Mouse (Mus musculus) forebrain, embryonic 14.5 days (tissue): Measurements from ENCODE around the gene Noc2l. TPM values are rescaled to one million over a fixed set of nuclear protein-coding genes. Genes with fewer than 3 reads are reported as not detected.

Source experiments
- ATAC-seq: fragments of 200-750 bp; cut with Nextera tagmentation; 2 replicates; pipeline ENCODE4 v1.8.0; 2017; ENCODE audit warnings: mild to moderate bottlenecking, moderate library complexity
- DNase-seq: peaks from one replicate; pipeline ENCODE4 v3.0.0-alpha.2; 2015; ENCODE audit warnings: low spot score
- H3K27ac ChIP-seq: fragments of 300-500 bp; sonication (generic); 2 replicates; pipeline ENCODE4 v1.5.1; 2014; ENCODE audit warnings: low read depth, mild to moderate bottlenecking, control low read depth, low read length, moderate library complexity
- H3K27me3 ChIP-seq: fragments of 300-500 bp; sonication (generic); replicated peaks from 2 replicates; pipeline ENCODE4 v1.6.1; 2014; ENCODE audit warnings: low read length, control low read depth, mixed read lengths; ENCODE audit not compliant: control insufficient read depth, insufficient read depth
- H3K36me3 ChIP-seq: fragments of 300-500 bp; sonication (generic); 2 replicates; pipeline ENCODE4 v1.6.1; 2014; ENCODE audit warnings: low read length, control low read depth; ENCODE audit not compliant: control insufficient read depth, insufficient read depth
- H3K4me1 ChIP-seq: fragments of 300-500 bp; sonication (generic); 2 replicates; pipeline ENCODE4 v1.6.1; 2014; ENCODE audit warnings: antibody characterized with exemption, low read length, control low read depth; ENCODE audit not compliant: control insufficient read depth, insufficient read depth
- H3K4me2 ChIP-seq: fragments of 300-500 bp; sonication (generic); 2 replicates; pipeline ENCODE4 v1.6.1; 2014; ENCODE audit warnings: mild to moderate bottlenecking, control low read depth, low read length
- H3K4me3 ChIP-seq: fragments of 300-500 bp; sonication (generic); 2 replicates; pipeline ENCODE4 v1.5.1; 2014; ENCODE audit warnings: low read depth, low read length, control low read depth
- H3K9ac ChIP-seq: fragments of 300-500 bp; sonication (generic); 2 replicates; pipeline ENCODE4 v1.6.1; 2014; ENCODE audit warnings: mild to moderate bottlenecking, low read length, control low read depth, moderate library complexity
- H3K9me3 ChIP-seq: fragments of 300-500 bp; sonication (generic); replicated peaks from 2 replicates; pipeline ENCODE4 v1.6.1; 2016; ENCODE audit warnings: low read length, control low read depth, mixed read lengths; ENCODE audit not compliant: control insufficient read depth
- whole genome bisulfite sequencing: fragments of 180-500 bp; shearing (Covaris S2); extraction: QIAGEN DNeasy Blood & Tissue Kit; methylation state at CpG from one replicate; pipeline ENCODE4 v1.1.7; 2014; 5-methylcytosine and 5-hydroxymethylcytosine counted together
- polyA plus RNA-seq: library from polyadenylated mRNA; unstranded; fragments of >200 nt; fragmentation: Nextera tagmentation; extraction: Ambion mirVana; gene quantifications from 2 replicates; pipeline ENCODE4 v1.2.1, GENCODE M21; 2014

Gene Noc2l
- 43.3 and 45.5 TPM in 2 replicates for polyA plus RNA-seq

- Histone ChIP-seq H3K4me1 (peaks cover 7% of the 10 kb centered on the region; the same call in 1 of the 2 replicates), H3K4me3 (peak within 1 kb of the TSS; percentile 94), H3K9ac (peak within 1 kb of the TSS; percentile 83), H3K4me2 (peak within 1 kb of the TSS; percentile 88), H3K27me3 (no peaks in the 10 kb centered on the region), H3K36me3 (peaks cover 60% of the 10 kb centered on the region), H3K9me3 (no peaks in the 10 kb centered on the region), H3K27ac (peak within 1 kb of the TSS; percentile 85)
- DNase-seq: peak; percentile 95
- peak; percentile 92 for ATAC-seq
- WGBS: under 1% methylated on average over 79 of the region's 90 CpGs
These were observed at the start of gene Noc2l for GRCm38 (mm10) chr4:156235808-156236533. Gene Noc2l, plus strand, starts transcription at chr4:156236010.

DNA sequence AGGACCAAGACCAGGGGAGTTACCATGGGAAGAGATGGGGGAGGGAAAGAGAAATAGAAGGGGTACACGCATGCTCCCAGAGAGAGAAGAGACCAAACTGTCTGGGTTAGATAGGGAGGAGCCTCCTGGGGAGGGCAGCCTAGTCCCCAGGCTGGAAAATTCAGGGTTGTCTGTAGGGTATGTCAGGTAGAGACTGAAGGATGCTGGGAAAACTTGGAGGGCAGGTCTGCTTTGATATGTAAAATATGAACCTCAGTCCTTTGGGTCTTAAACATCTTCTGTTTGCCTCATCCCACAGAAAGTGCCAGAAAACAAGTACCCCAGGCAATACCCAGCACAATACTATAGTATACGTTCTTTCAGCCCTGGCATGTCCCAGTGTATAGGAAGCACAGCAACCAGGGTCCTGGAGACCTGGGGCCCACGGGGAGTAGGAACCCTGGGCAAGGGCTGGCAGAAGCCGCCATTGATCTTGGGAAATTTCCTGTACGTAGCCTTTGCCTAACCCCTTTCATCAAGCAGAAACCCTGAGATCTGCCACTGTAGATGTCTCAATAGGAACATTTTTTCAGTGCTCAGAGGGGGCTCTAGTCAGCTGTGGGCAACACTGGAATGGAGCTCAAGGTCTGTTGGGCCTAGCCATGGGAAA is 47.5 kb upstream of the Noc2l start:
- no peak for DNase-seq
- peak; percentile 37 for ATAC-seq
- 31% methylated on average over 5 of the region's 5 CpGs for WGBS
- no peaks in the 10 kb centered on the region for H3K27me3 ChIP-seq
- H3K4me3 ChIP-seq: no peak overlapping the region
- H3K9ac ChIP-seq: no peak overlapping the region
- H3K36me3 ChIP-seq: peaks cover 40% of the 10 kb centered on the region
- 0 out of 2 replicates have a peak overlapping the region, but pooled peaks have one; percentile 8 for H3K4me2 ChIP-seq
- H3K9me3 ChIP-seq: no peaks in the 10 kb centered on the region
- peak overlapping the region; percentile 81 for H3K27ac ChIP-seq
- peaks cover 57% of the 10 kb centered on the region for H3K4me1 ChIP-seq

DNA sequence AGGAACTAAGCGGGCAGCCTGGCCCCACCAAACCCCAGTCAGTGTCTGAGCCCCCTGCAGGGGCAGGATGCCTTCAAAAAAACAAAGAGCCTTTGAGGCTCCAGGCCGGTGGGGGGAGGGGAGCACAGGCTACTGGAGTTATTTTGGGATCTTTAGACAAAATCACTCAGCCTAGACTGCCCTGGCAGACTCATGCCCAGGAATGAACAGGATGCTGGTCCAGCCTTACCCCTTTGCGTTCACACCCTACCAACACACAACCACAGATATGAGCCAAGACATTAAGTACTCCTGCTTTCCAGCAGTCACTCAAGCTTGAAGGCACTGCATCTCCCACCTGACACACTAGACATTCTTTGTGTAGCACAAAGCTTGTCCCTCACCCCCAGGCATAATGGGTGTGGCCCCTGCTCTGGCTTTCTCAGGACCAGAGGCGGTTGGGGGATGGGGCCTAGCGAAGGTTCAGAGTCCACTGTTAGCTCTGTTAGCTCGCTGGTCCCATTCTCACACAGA is 46.9 kb upstream of the Noc2l start:
- no peaks in the 10 kb centered on the region for H3K27me3 ChIP-seq
- DNase-seq (peak; percentile 77), ATAC-seq (peak; percentile 38)
- WGBS: 4% methylated on average over 6 of the region's 6 CpGs
- H3K4me3 ChIP-seq: no peak overlapping the region
- peak overlapping the region; percentile 25; the same call in 1 of the 2 replicates for H3K4me2 ChIP-seq
- H3K27ac ChIP-seq: peak overlapping the region; percentile 81
- peaks cover 54% of the 10 kb centered on the region for H3K4me1 ChIP-seq
- no peaks in the 10 kb centered on the region for H3K9me3 ChIP-seq
- H3K9ac ChIP-seq: peak overlapping the region; percentile 35; the same call in 1 of the 2 replicates
- H3K36me3 ChIP-seq: peaks cover 42% of the 10 kb centered on the region

DNA sequence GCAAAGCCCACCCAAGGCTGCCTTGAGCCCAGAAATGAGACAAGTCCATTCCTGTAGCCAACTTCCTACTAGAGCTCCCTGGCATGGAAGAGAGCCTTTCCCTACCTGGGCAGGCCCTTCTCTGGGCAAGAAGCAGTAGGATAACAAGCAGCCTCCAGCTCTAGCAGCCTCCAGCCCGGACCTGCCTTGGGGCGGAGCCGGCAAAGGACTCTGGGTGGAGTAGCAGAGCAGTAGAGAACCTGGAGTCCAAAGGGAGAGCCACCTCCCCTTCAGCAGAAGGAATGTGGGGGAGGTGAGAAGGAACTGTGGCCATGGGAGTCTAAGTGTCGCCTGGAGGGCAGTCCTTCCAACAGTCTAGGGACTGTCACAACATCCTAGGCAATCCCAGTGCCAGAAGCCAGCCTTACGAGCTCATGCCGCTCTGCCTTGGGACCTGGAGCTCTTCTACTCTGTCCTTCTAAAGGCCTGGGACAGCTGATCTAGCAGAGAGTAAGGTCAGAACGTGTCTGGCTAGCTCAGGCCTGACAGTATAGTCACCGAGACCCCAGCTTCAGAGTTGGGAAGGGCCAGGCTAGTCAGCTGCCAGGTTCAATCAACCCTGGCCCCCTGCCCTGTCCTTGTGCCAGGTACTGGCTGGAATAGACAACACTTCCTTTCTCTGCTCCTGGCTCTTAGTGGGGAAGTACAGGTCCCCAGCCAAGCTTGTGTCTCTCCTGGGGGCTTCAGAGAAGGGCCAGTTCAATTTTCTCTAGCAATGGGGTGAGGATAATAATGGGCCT is 43.2 kb upstream of the Noc2l start:
- 53% methylated on average over 8 of the region's 8 CpGs for WGBS
- DNase-seq (no peak), ATAC-seq (no peak)
- peaks cover 56% of the 10 kb centered on the region for H3K4me1 ChIP-seq
- 0 out of 2 replicates have a peak overlapping the region, but pooled peaks have one; percentile 8 for H3K9ac ChIP-seq
- H3K4me2 ChIP-seq: 0 out of 2 replicates have a peak overlapping the region, but pooled peaks have one; percentile 3
- H3K9me3 ChIP-seq: no peaks in the 10 kb centered on the region
- peaks cover 35% of the 10 kb centered on the region for H3K36me3 ChIP-seq
- H3K27ac ChIP-seq: peak overlapping the region; percentile 14; the same call in 1 of the 2 replicates
- H3K27me3 ChIP-seq: no peaks in the 10 kb centered on the region
- H3K4me3 ChIP-seq: no peak overlapping the region

DNA sequence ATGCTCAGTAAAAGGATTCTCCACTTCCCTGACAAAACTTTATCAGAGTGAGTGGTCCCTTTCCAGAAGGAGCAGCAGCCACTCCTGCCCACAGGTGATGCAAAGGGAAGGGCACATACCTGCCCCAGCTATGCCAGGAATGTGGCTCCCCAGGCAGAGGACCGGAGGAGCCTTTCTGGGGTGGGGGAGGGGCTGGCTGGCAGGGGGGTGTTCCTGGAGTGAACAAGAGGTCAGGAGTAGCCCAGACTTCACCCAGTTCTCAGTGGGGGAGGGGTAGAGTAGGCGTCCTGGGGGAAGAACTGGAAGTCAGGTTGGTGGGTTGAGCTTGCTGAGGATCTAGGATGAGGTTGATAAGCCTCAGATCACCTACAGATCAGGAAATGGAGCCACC is 42.6 kb upstream of the Noc2l start:
- peaks cover 55% of the 10 kb centered on the region for H3K4me1 ChIP-seq

GRCm38 (mm10) chr4:156193906-156194305 is 41.9 kb upstream of the Noc2l start:
- Histone ChIP-seq H3K4me2 (peak overlapping the region; percentile 95; the same call in 1 of the 2 replicates), H3K9ac (no peak overlapping the region; the same call in 1 of the 2 replicates), H3K27ac (no peak overlapping the region), H3K36me3 (peaks cover 35% of the 10 kb centered on the region), H3K9me3 (no peaks in the 10 kb centered on the region), H3K4me1 (peaks cover 48% of the 10 kb centered on the region), H3K4me3 (no peak overlapping the region), H3K27me3 (no peaks in the 10 kb centered on the region)
- ATAC-seq: no peak
- 76% methylated on average over 5 of the region's 5 CpGs for WGBS
- no peak for DNase-seq

More for the DNA sequence above, 42.6 kb upstream of the Noc2l start:
- DNase-seq: no peak
- H3K27ac ChIP-seq: no peak overlapping the region
- 30% methylated on average over 2 of the region's 2 CpGs for WGBS
- no peak overlapping the region for H3K9ac ChIP-seq
- 0 out of 2 replicates have a peak overlapping the region, but pooled peaks have one; percentile 3 for H3K4me2 ChIP-seq
- H3K4me3 ChIP-seq: no peak overlapping the region
- H3K36me3 ChIP-seq: peaks cover 35% of the 10 kb centered on the region
- H3K9me3 ChIP-seq: no peaks in the 10 kb centered on the region
- H3K27me3 ChIP-seq: no peaks in the 10 kb centered on the region
- no peak for ATAC-seq

GRCm38 (mm10) chr4:156194346-156194745 is 41.5 kb upstream of the Noc2l start:
- Histone ChIP-seq H3K27me3 (no peaks in the 10 kb centered on the region), H3K4me2 (peak overlapping the region; percentile 95; the same call in 1 of the 2 replicates), H3K4me1 (peaks cover 44% of the 10 kb centered on the region), H3K36me3 (peaks cover 35% of the 10 kb centered on the region), H3K9me3 (no peaks in the 10 kb centered on the region), H3K27ac (no peak overlapping the region), H3K4me3 (no peak overlapping the region), H3K9ac (no peak overlapping the region; the same call in 1 of the 2 replicates)
- WGBS: 49% methylated on average over 6 of the region's 6 CpGs
- ATAC-seq: no peak
- DNase-seq: no peak
